Comparison of ENCODE assay signal across 9 mouse cellular contexts in the genomic region with DNA sequence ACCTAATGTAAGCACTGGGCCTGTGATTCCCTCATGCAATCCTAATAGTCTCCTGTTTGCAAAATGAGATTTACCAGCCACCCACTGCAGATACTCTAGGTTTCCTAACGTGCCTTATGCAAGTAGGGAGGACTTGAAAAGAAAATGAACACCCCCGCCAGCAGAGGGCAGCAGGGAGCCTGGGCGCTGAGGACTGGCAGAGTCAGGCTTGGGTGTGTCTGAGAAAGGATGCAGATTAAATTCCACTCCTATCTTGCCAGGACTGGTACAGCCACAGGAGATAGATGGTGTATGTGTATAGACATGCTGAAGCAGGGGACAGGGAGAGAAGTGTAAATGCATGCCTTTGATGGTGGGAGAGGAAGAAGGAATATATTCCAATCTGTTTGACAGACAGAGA. TPM values are rescaled to one million over a fixed set of nuclear protein-coding genes. Genes with fewer than 3 reads are reported as not detected.
DNase-seq lines count a peak whose midpoint lies in the region; ATAC-seq and TF ChIP-seq lines count a peak whose summit lies in the region.
"Had no signal": no experiment of that assay in that cellular context is flagged by ENCODE, and none has a peak within 500 bp of the region (broad histone marks: within the 10 kb centered on the region; RNA-seq: fewer than 3 reads in every experiment).

No protein-coding gene starts in this region.

- peak; percentile 80 for DNase-seq in gastrocnemius, adult 18-20 months (ENCODE audit: low spot score)
- DNase-seq in gastrocnemius, postnatal 4 days (ENCODE audit: low spot score in 2 of 2) = no peak
- no peak for DNase-seq in heart, postnatal 0 days (ENCODE audit: low spot score)
- DNase-seq in liver = peak; percentile 87
- peak; percentile 24 for DNase-seq in retina, embryonic 14.5 days (ENCODE audit: low spot score)
- DNase-seq in urinary bladder, postnatal 14 days (ENCODE audit: low spot score) = peak; percentile 86

- no peak overlapping the region for H3K9ac ChIP-seq in heart, postnatal 0 days (replicated peaks; ENCODE audit: low read depth, low read length)
- H3K9ac ChIP-seq: lung, embryonic 15.5 days had no signal

- 0 out of 2 replicates have a peak, but pooled peaks cover 3% of the 10 kb centered on the region for H3K27me3 ChIP-seq in heart, postnatal 0 days (ENCODE audit: control insufficient read depth, insufficient read depth, low read length)
- H3K27me3 ChIP-seq: lung, embryonic 15.5 days had no signal

- H3K9me3 ChIP-seq in heart, postnatal 0 days (replicated peaks; ENCODE audit: control insufficient read depth, low read length) = no peaks in the 10 kb centered on the region
- H3K9me3 ChIP-seq: lung, embryonic 15.5 days had no signal

- H3K4me3 ChIP-seq in bone marrow macrophage, adult 2 months (ENCODE audit: insufficient read depth, low read length) = no peak overlapping the region
- H3K4me3 ChIP-seq in heart, postnatal 0 days (ENCODE audit: low read depth, low read length) = no peak overlapping the region
- H3K4me3 ChIP-seq: lung, embryonic 15.5 days had no signal

- peak; percentile 66 for ATAC-seq in CD4-positive, CD25-positive, alpha-beta regulatory T cell, adult 4 months
- ATAC-seq in heart, postnatal 0 days (ENCODE audit: insufficient read depth, low read depth) = no peak

- peak; percentile 70 for TF ChIP-seq CTCF in bone marrow macrophage, adult 2 months (IDR thresholded peaks at IDR 0.05; ENCODE audit: low read depth, low read length)
- peak; percentile 60 for TF ChIP-seq CTCF in heart, postnatal 0 days (IDR thresholded peaks at IDR 0.05; ENCODE audit: low read depth)

- TF ChIP-seq EP300 in heart, postnatal 0 days (IDR thresholded peaks at IDR 0.05; ENCODE audit: low read depth) = no peak

- no peak overlapping the region for H3K4me2 ChIP-seq in heart, postnatal 0 days (ENCODE audit: low read depth, low read length)
- H3K4me2 ChIP-seq: lung, embryonic 15.5 days had no signal

- no peaks in the 10 kb centered on the region for H3K36me3 ChIP-seq in heart, postnatal 0 days (replicated peaks; ENCODE audit: control insufficient read depth, insufficient read depth, low read length)
- H3K36me3 ChIP-seq: lung, embryonic 15.5 days had no signal

- peaks cover 12% of the 10 kb centered on the region for H3K4me1 ChIP-seq in bone marrow macrophage, adult 2 months (ENCODE audit: control insufficient read depth, insufficient read depth, low read length)
- no peaks in the 10 kb centered on the region for H3K4me1 ChIP-seq in heart, postnatal 0 days (ENCODE audit: control insufficient read depth, insufficient read depth)

- no peak overlapping the region for H3K27ac ChIP-seq in bone marrow macrophage, adult 2 months (ENCODE audit: insufficient read depth, low read depth, low read length)
- H3K27ac ChIP-seq in heart, postnatal 0 days (ENCODE audit: low read depth) = no peak overlapping the region
- H3K27ac ChIP-seq: lung, embryonic 15.5 days had no signal

- 35% methylated on average over 3 of the region's 3 CpGs for WGBS in heart, postnatal 0 days

- no peak for TF ChIP-seq POLR2A in bone marrow macrophage, adult 2 months (IDR thresholded peaks at IDR 0.05; ENCODE audit: borderline replicate concordance, low read depth, low read length)

RNA-seq across cellular contexts. Expression of gene Actr10, which starts 24.2 kb away (rescaled TPM):
- 100 to 1,000 TPM in 1 of 2 experiments, 10 to 100 TPM in 1; 93.2 to 103 TPM for total RNA-seq in gastrocnemius, adult 18-20 months (2021)
- 100 to 1,000 TPM; 134 to 135 TPM for total RNA-seq in gastrocnemius, postnatal 4 days (2021)
- 100 to 1,000 TPM; 223 to 263 TPM for polyA plus RNA-seq in CD4-positive, CD25-positive, alpha-beta regulatory T cell, adult 4 months (2017; shearing (Covaris generic))
- polyA plus RNA-seq in bone marrow macrophage, adult 2 months (2012; ENCODE audit: insufficient read depth, insufficient read length, missing spikeins) = 95.7 and 114 TPM in 2 replicates
- 81.4 and 119 TPM in 2 replicates for total RNA-seq in heart, postnatal 0 days (2014; rRNA removed; ENCODE audit: low replicate concordance)
- 232 and 239 TPM in 2 replicates for polyA plus RNA-seq in heart, postnatal 0 days (2015; fragmentation: Nextera tagmentation; extraction: Ambion mirVana)

Comparison
In these comparisons a context has a peak if more than half of its experiments do, and no peak if none do; other contexts are left out.
1. DNase-seq: peak in gastrocnemius, adult 18-20 months (single experiment), liver (single experiment), retina, embryonic 14.5 days (single experiment) and urinary bladder, postnatal 14 days (single experiment); none in gastrocnemius, postnatal 4 days (0 of 2) and heart, postnatal 0 days (single experiment).